Mouse (Mus musculus) neutrophil, adult 5-6 weeks (primary cell): Measurements from ENCODE around the gene Btnl6. TPM values are rescaled to one million over a fixed set of nuclear protein-coding genes. Genes with fewer than 3 reads are reported as not detected.
"Not testable (repeated sequence)": the region's sequence is repeated elsewhere in the genome, so short reads cannot be mapped to it uniquely, and the experiment has no call there.

Experiments used
- ATAC-seq: fragments of 151-379, 151-347 bp; 2 replicates; pipeline ENCODE4 v1.8.0; 2017; ENCODE audit warnings: mild to moderate bottlenecking, moderate TSS enrichment; ENCODE audit not compliant: insufficient number of reproducible peaks, poor library complexity, low FRiP score, severe bottlenecking; ENCODE audit errors: extremely low read depth
- total RNA-seq: library from RNA; stranded (forward); fragments of 200-1000 nt; gene quantifications from 2 replicates; pipeline ENCODE4 v1.2.3, GENCODE M21; 2017

Btnl6 gene
- total RNA-seq, 1 experiment from 2014 or later, result not detected

DNA sequence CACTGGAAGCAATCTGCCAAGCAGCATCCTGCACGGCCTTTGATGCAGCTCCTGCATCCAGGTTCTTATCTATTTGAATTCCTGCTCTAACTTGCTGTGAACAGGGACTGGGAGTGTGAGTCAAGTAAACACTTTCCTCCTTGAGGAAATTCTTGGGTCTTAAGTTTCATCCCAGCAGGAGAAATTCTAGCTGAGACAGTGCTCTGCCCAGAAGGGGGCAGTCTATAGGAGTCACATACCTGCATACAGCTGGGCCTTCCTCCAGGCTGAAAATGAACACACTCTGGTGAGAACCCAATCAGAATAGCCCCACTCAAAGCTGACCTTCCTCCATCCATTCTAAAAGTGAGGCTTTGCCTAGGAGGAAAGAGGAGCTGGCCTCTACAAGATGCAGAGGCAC lies 5.4 kb downstream of the Btnl6 start:
- not testable (repeated sequence) for ATAC-seq

DNA sequence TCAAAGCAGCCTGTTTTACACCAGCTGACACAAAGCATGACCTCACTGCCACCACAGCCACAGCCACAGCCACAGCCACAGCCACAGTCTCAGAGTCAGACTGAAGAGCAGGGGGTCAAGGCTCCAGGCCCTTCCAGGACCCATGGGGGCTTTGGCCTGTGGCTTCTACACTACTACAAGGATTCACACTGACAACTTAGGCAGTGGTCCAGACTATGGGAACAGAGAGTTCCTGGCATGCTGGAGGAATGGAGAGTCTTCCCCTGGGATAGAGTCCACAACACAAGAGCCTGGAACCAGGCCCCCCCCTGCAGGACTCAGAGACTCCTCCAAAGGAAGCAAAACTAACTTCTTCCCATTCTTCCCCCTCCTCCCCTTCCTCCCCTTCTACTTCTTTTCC lies 9.6 kb downstream of the Btnl6 start:
- no peak for ATAC-seq

DNA sequence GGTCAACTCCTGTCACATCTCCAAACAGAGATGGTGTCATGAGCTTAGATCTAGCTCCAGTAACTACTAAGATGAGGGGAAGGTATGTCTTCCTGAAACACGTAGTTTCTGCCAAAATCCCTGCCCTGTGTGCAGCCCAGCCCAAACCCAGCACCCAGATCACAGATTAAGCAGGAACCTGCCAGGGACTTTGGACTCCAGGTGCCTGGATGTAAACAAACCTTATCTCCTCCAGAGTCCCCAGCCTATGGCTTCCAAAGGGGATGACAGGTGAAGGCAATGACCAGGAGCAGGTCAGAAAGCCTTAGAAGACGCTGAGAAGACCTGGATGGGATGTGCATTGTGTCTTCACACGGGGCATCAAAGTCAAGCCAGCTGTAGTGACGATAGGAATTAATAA lies 19.4 kb downstream of the Btnl6 start:
- ATAC-seq, result not testable (repeated sequence)

DNA sequence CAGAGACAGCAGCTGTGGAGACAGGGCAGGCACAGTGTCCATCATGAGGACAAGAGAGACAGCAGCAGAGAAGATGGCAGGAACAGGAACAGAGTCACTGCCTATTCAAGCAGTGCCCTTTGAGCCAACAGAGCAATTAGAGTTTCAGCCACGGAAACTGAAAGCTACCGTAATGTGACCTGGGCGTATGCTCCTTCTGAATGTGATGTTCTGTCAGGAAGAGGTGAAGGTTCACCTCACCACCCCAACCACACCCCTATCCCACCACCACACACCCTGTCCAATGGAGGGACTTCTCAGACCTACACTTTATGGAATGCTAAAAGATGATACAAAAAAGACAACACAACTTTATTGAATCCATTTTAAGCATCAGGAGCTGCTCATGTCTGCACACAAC lies 19.8 kb downstream of the Btnl6 start:
- not testable (repeated sequence) for ATAC-seq

DNA sequence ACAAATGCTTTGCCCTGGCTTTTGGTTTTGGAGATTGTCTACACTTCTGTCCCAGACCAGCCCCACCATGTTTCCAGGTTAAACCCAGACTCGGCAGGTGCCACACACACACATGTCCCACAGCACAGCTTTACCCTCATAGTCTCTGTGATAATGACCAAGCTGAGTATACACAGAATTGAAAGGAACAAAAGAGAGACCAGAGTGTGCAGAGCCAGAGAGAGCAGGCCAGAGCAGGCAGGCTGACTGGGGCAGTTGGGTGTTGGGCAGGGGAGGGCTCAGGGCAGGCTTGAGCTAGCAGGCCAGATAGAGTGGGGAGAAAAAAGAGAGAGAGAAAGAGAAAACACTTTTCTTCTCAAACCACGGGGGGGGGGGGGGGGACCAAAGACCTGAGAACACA lies 20.6 kb downstream of the Btnl6 start:
- no peak for ATAC-seq

DNA sequence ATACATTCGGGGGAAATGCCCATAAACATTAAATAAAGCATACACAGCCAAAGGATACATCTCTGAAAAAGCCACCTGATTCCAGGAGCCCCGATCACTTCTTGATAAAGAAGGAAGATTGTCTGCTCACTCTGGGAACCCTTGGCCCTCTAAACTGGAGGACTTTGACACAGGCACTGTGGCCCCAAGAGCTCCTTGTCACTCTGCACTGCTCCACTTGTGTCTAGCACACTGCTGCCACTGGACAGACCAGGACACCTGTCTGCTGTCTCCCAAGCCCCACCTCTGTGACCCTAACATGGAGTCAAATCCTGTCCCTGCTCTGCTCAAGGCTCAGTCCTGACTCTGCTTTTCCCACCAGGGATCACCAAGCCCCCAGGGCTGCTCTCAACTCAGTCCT lies 22.0 kb downstream of the Btnl6 start:
- ATAC-seq, result not testable (repeated sequence)

DNA sequence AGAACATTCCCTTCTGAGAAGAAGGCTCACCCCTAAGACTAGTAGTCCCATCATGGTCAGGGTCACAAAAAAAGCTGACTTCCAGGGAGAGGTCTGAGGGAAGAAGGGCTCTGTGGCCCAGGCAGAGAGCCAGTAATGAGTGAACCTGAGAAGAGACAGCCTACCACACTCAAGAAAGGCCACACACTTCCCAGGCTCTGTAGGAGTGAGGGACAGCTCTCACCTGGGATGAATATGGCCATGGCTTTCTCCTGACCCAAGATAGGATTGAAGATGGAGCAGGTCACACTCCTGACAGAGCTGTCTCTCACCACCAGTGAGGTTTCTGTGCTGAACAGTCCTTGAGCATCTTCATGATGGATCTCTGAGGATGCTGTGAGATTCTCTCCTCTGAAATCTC lies 24.4 kb downstream of the Btnl6 start:
- no peak for ATAC-seq

DNA sequence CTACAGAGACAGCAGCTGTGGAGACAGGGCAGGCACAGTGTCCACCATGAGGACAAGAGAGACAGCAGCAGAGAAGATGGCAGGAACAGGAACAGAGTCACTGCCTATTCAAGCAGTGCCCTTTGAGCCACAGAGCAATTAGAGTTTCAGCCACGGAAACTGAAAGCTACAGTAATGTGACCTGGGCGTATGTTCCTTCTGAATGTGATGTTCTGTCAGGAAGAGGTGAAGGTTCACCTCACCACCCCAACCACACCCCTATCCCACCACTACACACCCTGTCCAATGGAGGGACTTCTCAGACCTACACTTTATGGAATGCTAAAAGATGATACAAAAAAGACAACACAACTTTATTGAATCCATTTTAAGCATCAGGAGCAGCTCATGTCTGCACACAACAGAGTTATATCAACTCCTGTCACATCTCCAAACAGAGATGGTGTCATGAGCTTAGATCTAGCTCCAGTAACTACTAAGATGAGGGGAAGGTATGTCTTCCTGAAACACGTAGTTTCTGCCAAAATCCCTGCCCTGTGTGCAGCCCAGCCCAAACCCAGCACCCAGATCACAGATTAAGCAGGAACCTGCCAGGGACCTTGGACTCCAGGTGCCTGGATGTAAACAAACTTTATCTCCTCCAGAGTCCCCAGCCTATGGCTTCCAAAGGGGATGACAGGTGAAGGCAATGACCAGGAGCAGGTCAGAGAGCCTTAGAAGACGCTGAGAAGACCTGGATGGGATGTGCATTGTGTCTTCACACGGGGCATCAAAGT lies 39.7 kb downstream of the Btnl6 start, which contains the start of gene Btnl4:
Btnl4 (minus strand) TSS at position 81 of the 776 bp plus-strand sequence.
- not testable (repeated sequence) for ATAC-seq

DNA sequence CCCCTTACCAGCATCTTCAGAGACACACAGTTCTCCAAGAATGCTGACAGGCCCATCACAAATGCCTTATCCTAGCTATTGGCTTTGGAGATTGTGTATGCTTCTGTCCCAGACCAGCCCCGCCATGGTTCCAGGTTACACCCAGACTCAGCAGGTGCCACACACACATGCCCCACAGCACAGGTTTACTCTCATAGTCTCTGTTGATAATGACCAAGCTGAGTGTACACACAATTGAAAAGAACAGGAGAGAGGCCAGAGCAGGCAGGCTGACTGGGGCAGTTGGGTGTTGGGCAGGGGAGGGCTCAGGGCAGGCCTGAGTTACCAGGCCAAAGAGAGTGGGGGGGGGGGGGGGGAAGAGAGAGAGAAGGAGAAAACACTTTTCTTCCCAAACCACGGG lies 40.7 kb downstream of the Btnl6 start:
- ATAC-seq, result no peak

DNA sequence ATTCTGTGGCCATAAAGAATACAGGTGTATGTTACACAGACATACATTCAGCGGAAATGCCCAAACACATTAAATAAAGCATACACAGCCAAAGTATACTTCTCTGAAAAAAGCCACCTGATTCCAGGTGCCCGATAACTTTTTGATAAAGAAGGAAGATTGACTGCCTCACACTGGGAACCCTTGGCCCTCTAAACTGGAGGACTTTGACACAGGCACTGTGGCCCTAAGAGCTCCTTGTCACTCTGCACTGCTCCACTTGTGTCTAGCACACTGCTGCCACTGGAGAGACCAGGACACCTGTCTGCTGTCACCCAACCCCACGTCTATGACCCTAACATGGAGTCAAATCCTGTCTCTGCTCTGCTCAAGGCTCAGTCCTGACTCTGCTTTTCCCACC lies 42.1 kb downstream of the Btnl6 start:
- no peak for ATAC-seq

DNA sequence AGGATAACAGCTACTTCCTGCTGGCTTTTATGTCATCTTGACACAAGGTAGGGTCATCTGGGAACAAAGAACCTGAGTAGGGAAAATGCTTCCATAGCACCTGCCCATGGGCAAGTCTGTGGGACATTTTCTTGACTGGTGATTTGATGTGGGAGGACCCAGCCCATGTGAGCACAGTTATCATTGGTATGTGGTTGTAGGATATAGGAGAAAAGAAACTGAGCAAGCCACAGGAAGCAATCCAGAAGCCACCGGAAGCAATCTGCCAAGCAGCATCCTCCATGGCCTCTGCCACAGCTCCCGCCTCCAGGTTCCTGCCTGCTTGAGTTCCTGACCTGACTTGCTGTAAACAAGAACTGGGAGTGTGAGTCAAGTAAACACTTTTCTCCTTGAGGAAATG lies 46.7 kb downstream of the Btnl6 start:
- no peak for ATAC-seq

DNA sequence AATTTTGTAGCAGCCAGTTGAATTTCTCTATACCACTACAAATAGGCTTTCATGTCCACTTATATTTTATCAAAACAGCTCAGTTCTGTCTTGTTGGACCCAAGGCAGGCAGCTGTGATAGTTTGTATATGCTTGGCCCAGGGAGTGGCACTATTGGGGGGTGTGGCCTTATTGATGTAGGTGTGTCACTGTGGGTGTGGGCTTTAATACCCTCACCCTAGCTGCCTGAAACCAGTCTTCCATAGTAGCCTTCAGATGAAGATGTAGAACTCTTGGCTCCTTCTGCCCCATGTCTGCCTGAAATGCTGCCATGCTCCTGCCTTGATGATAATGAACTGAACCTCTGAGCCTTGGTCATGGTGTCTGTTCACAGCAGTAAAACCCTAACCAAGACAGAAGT lies 51.2 kb downstream of the Btnl6 start:
- not testable (repeated sequence) for ATAC-seq

DNA sequence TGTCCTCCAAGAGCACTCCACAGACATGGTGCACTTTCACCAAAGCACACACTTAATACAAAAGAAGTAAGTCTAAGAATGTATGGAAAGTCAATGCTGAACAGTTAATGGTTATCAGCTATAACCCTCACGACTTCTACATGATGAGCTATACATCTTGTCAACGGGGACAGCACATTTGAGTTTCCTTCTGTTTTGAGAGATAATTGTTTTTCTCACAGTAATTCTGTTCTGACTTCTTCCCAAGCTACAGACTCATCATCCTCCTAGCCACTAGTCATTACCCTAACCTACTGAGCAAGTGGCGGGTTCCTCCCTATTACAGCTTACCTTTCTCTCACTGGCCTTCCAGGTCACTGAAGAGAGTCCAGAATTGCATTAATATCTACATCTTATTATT lies 57.9 kb downstream of the Btnl6 start:
- ATAC-seq, result no peak

Other genes starting within 250 kb of the Btnl6 start
- gene H2-Aa, start 229.5 kb downstream of the Btnl6 start, total RNA-seq, result 2,237 and 2,269 TPM in 2 replicates
- 2,076 and 2,332 TPM in 2 replicates for gene H2-Eb1, start 211.5 kb downstream of the Btnl6 start, total RNA-seq
- gene H2-Eb2, start 191.7 kb downstream of the Btnl6 start, total RNA-seq, result 52.6 and 54.0 TPM in 2 replicates
- 10.9 and 11.9 TPM in 2 replicates for gene Btnl2, start 162.5 kb downstream of the Btnl6 start, total RNA-seq
- 0.93 TPM in 1 of 2 replicates, not detected in the other for gene Btnl1, start 140.2 kb downstream of the Btnl6 start, total RNA-seq
- gene BC051142, start 118.5 kb downstream of the Btnl6 start, total RNA-seq, result 12.5 and 14.0 TPM in 2 replicates
- not detected in 2 replicates for gene Btnl4, start 40.0 kb downstream of the Btnl6 start, total RNA-seq
- 0.58 and 1.2 TPM in 2 replicates for gene Notch4, start 46.9 kb upstream of the Btnl6 start, total RNA-seq
- 188 and 218 TPM in 2 replicates for gene Gpsm3, start 72.5 kb upstream of the Btnl6 start, total RNA-seq
- 89.6 and 100 TPM in 2 replicates for gene Pbx2, start 73.9 kb upstream of the Btnl6 start, total RNA-seq
- 15.7 and 19.8 TPM in 2 replicates for gene Ager, start 80.5 kb upstream of the Btnl6 start, total RNA-seq
- 15.9 and 17.6 TPM in 2 replicates for gene Rnf5, start 86.3 kb upstream of the Btnl6 start, total RNA-seq
- 27.5 and 32.9 TPM in 2 replicates for gene Agpat1, start 86.9 kb upstream of the Btnl6 start, total RNA-seq
- 1.7 and 4.2 TPM in 2 replicates for gene Egfl8, start 98.6 kb upstream of the Btnl6 start, total RNA-seq
- 17.2 and 18.7 TPM in 2 replicates for gene Ppt2, start 111.2 kb upstream of the Btnl6 start, total RNA-seq
- gene Prrt1, start 112.2 kb upstream of the Btnl6 start, total RNA-seq, result 0.25 TPM in 1 of 2 replicates, not detected in the other
- gene Fkbpl, start 127.4 kb upstream of the Btnl6 start, total RNA-seq, result 15.2 and 17.2 TPM in 2 replicates
- 26.9 and 27.4 TPM in 2 replicates for gene Atf6b, start 129.8 kb upstream of the Btnl6 start, total RNA-seq
- gene Tnxb, start 153.2 kb upstream of the Btnl6 start, total RNA-seq, result not detected in 2 replicates
- gene C4b, start 226.5 kb upstream of the Btnl6 start, total RNA-seq, result 0.12 and 0.23 TPM in 2 replicates